10 mouse cellular contexts compared by ENCODE assay signal in genomic region chr19:56133565-56133964, GRCm38 (mm10).
DNase-seq lines count a peak whose midpoint lies in the region; ATAC-seq lines count a peak whose summit lies in the region.
"Had no signal": no experiment of that assay in that cellular context is flagged by ENCODE, and none has a peak within 500 bp of the region (broad histone marks: within the 10 kb centered on the region; RNA-seq: fewer than 3 reads in every experiment).

No protein-coding gene starts in this region.

- H3K27ac ChIP-seq in kidney, embryonic 15.5 days = no peak overlapping the region
- peak overlapping the region; percentile 45; the same call in 1 of the 2 replicates for H3K27ac ChIP-seq in midbrain, embryonic 14.5 days (replicated peaks; ENCODE audit: low read depth, low read length)
- H3K27ac ChIP-seq: embryonic facial prominence, embryonic 13.5 days had no signal

- no peaks in the 10 kb centered on the region for H3K9me3 ChIP-seq in kidney, embryonic 15.5 days (replicated peaks)
- no peaks in the 10 kb centered on the region for H3K9me3 ChIP-seq in midbrain, embryonic 14.5 days (ENCODE audit: control insufficient read depth, low read length)
- H3K9me3 ChIP-seq: embryonic facial prominence, embryonic 13.5 days had no signal

- H3K27me3 ChIP-seq in kidney, embryonic 15.5 days = peaks cover 9% of the 10 kb centered on the region; the same call in 1 of the 2 replicates
- H3K27me3 ChIP-seq in midbrain, embryonic 14.5 days (ENCODE audit: control insufficient read depth, insufficient read depth, low read length) = no peaks in the 10 kb centered on the region; the same call in 1 of the 2 replicates

- H3K9ac ChIP-seq in kidney, embryonic 15.5 days = no peak overlapping the region
- H3K9ac ChIP-seq in midbrain, embryonic 14.5 days (replicated peaks; ENCODE audit: low read length) = no peak overlapping the region; the same call in 1 of the 2 replicates

- WGBS in kidney, embryonic 15.5 days = 7% methylated on average over 5 of the region's 5 CpGs
- 5% methylated on average over 5 of the region's 5 CpGs for WGBS in midbrain, embryonic 14.5 days

- H3K4me1 ChIP-seq in kidney, embryonic 15.5 days = peaks cover 17% of the 10 kb centered on the region
- H3K4me1 ChIP-seq in midbrain, embryonic 14.5 days (ENCODE audit: control insufficient read depth, insufficient read depth, low read length) = peaks cover 30% of the 10 kb centered on the region

- no peak overlapping the region for H3K4me3 ChIP-seq in kidney, embryonic 15.5 days (replicated peaks)
- no peak overlapping the region for H3K4me3 ChIP-seq in midbrain, embryonic 14.5 days (replicated peaks; ENCODE audit: low read depth, low read length)
- H3K4me3 ChIP-seq: embryonic facial prominence, embryonic 13.5 days; gastrocnemius, adult 2 months had no signal

- DNase-seq in kidney, adult 8-10 months = no peak
- peak; percentile 66 for DNase-seq in embryo, embryonic 11 days
- DNase-seq in forelimb bud, embryonic 11.5 days (ENCODE audit: low read depth, low spot score) = peak; percentile 63
- peak; percentile 62 for DNase-seq in midbrain, embryonic 14.5 days
- no peak for DNase-seq in adrenal gland, postnatal 10 days
- no peak for DNase-seq in heart, adult 9 months (ENCODE audit: low spot score in 2 of 2)
- DNase-seq: thymus, adult 18-20 months had no signal

- peak overlapping the region; percentile 44 for H3K4me2 ChIP-seq in kidney, embryonic 15.5 days
- no peak overlapping the region; the same call in 1 of the 2 replicates for H3K4me2 ChIP-seq in midbrain, embryonic 14.5 days (ENCODE audit: low read length)

- no peak for ATAC-seq in kidney, embryonic 15.5 days (replicated peaks; ENCODE audit: low FRiP score)
- no peak for ATAC-seq in midbrain, embryonic 14.5 days (ENCODE audit: low FRiP score, low TSS enrichment)

- no peaks in the 10 kb centered on the region for H3K36me3 ChIP-seq in kidney, embryonic 15.5 days
- no peaks in the 10 kb centered on the region for H3K36me3 ChIP-seq in midbrain, embryonic 14.5 days (ENCODE audit: control insufficient read depth, insufficient read depth, low read length)
- H3K36me3 ChIP-seq: embryonic facial prominence, embryonic 13.5 days had no signal

Comparison
In these comparisons a context has a peak if more than half of its experiments do, and no peak if none do; other contexts are left out.
1. DNase-seq: peak in embryo, embryonic 11 days (single experiment), forelimb bud, embryonic 11.5 days (single experiment) and midbrain, embryonic 14.5 days (single experiment); none in kidney, adult 8-10 months (0 of 2), adrenal gland, postnatal 10 days (single experiment) and heart, adult 9 months (0 of 2).